Comparison of ENCODE assay signal across 8 mouse cellular contexts in the genomic region with DNA sequence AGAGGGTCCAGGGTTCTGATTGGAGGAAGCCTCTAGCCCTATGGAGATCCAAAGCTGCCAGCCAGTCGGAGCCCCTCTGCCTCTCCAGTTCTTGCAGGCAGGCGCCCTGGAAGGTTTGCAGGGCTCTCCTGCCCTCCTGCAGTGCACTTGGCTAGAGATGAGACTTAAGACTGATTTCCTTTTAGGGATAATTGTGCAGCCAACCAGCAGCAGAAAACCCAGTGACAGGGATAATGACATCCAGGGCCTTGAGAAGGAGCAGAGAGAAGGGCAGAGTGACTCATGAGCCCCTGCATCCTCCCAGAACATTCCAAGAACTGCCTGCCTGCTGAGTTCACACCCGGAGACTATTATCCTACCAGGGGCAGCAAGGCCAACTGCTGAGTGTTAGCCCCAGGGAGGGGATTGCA. TPM values are rescaled to one million over a fixed set of nuclear protein-coding genes. Genes with fewer than 3 reads are reported as not detected.
A peak's percentile ranks its signal among the peaks of the same experiment; 100 is the strongest.
DNase-seq lines count a peak whose midpoint lies in the region; ATAC-seq and TF ChIP-seq lines count a peak whose summit lies in the region.

No protein-coding gene starts in this region.

- no peaks in the 10 kb centered on the region for H3K9me3 ChIP-seq in forebrain, embryonic 16.5 days (ENCODE audit: control insufficient read depth, low read length)
- H3K9me3 ChIP-seq in forebrain, postnatal 0 days (ENCODE audit: low read length), result no peaks in the 10 kb centered on the region
- H3K9me3 ChIP-seq in intestine, postnatal 0 days (ENCODE audit: control insufficient read depth), result no peaks in the 10 kb centered on the region

- H3K36me3 ChIP-seq in forebrain, embryonic 16.5 days (ENCODE audit: control insufficient read depth, insufficient read depth), result no peaks in the 10 kb centered on the region
- H3K36me3 ChIP-seq in forebrain, postnatal 0 days (ENCODE audit: insufficient read depth), result no peaks in the 10 kb centered on the region
- no peaks in the 10 kb centered on the region for H3K36me3 ChIP-seq in intestine, postnatal 0 days (ENCODE audit: control insufficient read depth, insufficient read depth)

- DNase-seq in forebrain, postnatal 0 days, result no peak
- peak; percentile 46 for DNase-seq in ovary, adult 18-20 months (ENCODE audit: low spot score)
- DNase-seq in ovary, postnatal 14 days (ENCODE audit: low spot score), result no peak
- no peak for DNase-seq in urinary bladder, postnatal 4 days (ENCODE audit: low spot score in 2 of 2)
- no peak for DNase-seq in right cerebral cortex, adult 18-20 months
- no peak for DNase-seq in layer of hippocampus, adult 2 months (ENCODE audit: low spot score in 2 of 2)

- no peak for TF ChIP-seq CTCF in forebrain, postnatal 0 days (IDR thresholded peaks at IDR 0.05; ENCODE audit: low read depth)
- no peak for TF ChIP-seq CTCF in intestine, postnatal 0 days (IDR thresholded peaks at IDR 0.05; ENCODE audit: low read depth)
- no peak for TF ChIP-seq CTCF in layer of hippocampus, adult 2 months (conservative IDR thresholded peaks at IDR 0.05)

- H3K4me3 ChIP-seq in forebrain, embryonic 16.5 days (replicated peaks; ENCODE audit: low read length), result no peak overlapping the region
- no peak overlapping the region for H3K4me3 ChIP-seq in forebrain, postnatal 0 days (ENCODE audit: low read depth, low read length)
- H3K4me3 ChIP-seq in intestine, postnatal 0 days (ENCODE audit: low read depth, low read length), result no peak overlapping the region
- no peak overlapping the region for H3K4me3 ChIP-seq in layer of hippocampus, adult 2 months

- no peak for ATAC-seq in forebrain, embryonic 16.5 days
- ATAC-seq in forebrain, postnatal 0 days, result no peak; the same call in 1 of the 2 replicates
- no peak for ATAC-seq in intestine, postnatal 0 days

- H3K9ac ChIP-seq in forebrain, embryonic 16.5 days (replicated peaks; ENCODE audit: low read depth, low read length), result no peak overlapping the region
- no peak overlapping the region for H3K9ac ChIP-seq in forebrain, postnatal 0 days
- H3K9ac ChIP-seq in intestine, postnatal 0 days (ENCODE audit: low read depth, low read length), result no peak overlapping the region

- no peaks in the 10 kb centered on the region for H3K27me3 ChIP-seq in forebrain, embryonic 16.5 days (replicated peaks; ENCODE audit: control insufficient read depth, insufficient read depth, low read length)
- no peaks in the 10 kb centered on the region for H3K27me3 ChIP-seq in forebrain, postnatal 0 days (ENCODE audit: insufficient read depth, low read length)
- H3K27me3 ChIP-seq in intestine, postnatal 0 days (replicated peaks; ENCODE audit: control insufficient read depth, insufficient read depth, low read length), result no peaks in the 10 kb centered on the region

- no peak overlapping the region for H3K4me2 ChIP-seq in forebrain, embryonic 16.5 days (ENCODE audit: low read length)
- no peak overlapping the region for H3K4me2 ChIP-seq in forebrain, postnatal 0 days (ENCODE audit: low read depth)
- H3K4me2 ChIP-seq in intestine, postnatal 0 days (replicated peaks; ENCODE audit: low read depth), result no peak overlapping the region

- 20% methylated on average over 3 of the region's 3 CpGs for WGBS in forebrain, embryonic 16.5 days
- 16% methylated on average over 3 of the region's 3 CpGs for WGBS in forebrain, postnatal 0 days
- WGBS in intestine, postnatal 0 days, result 43% methylated on average over 3 of the region's 3 CpGs

- H3K4me1 ChIP-seq in forebrain, embryonic 16.5 days (replicated peaks; ENCODE audit: control insufficient read depth, insufficient read depth, low read length), result peaks cover 4% of the 10 kb centered on the region; the same call in 1 of the 2 replicates
- no peaks in the 10 kb centered on the region for H3K4me1 ChIP-seq in forebrain, postnatal 0 days (ENCODE audit: insufficient read depth)
- peaks cover 23% of the 10 kb centered on the region for H3K4me1 ChIP-seq in intestine, postnatal 0 days (replicated peaks; ENCODE audit: control insufficient read depth, insufficient read depth, low read length)

- 0 out of 2 replicates have a peak overlapping the region, but pooled peaks have one; percentile 24 for H3K27ac ChIP-seq in forebrain, embryonic 16.5 days (ENCODE audit: low read length)
- H3K27ac ChIP-seq in forebrain, postnatal 0 days (ENCODE audit: low read depth, low read length), result no peak overlapping the region
- H3K27ac ChIP-seq in intestine, postnatal 0 days (ENCODE audit: low read depth, low read length), result peak overlapping the region; percentile 66; the same call in 1 of the 2 replicates
- no peak overlapping the region for H3K27ac ChIP-seq in layer of hippocampus, adult 2 months

RNA-seq across cellular contexts. Expression of a gene that starts 26.5 kb away (rescaled TPM):
- 21.1 and 27.1 TPM in 2 replicates for polyA plus RNA-seq in forebrain, embryonic 16.5 days (2015; fragmentation: Nextera tagmentation; extraction: Ambion mirVana)
- total RNA-seq in forebrain, postnatal 0 days (2014; rRNA removed), result 13.9 and 17.6 TPM in 2 replicates
- polyA plus RNA-seq in forebrain, postnatal 0 days (2015; fragmentation: Nextera tagmentation; extraction: Ambion mirVana), result 12.0 and 19.1 TPM in 2 replicates
- 37.4 and 40.1 TPM in 2 replicates for polyA plus RNA-seq in intestine, postnatal 0 days (2015; fragmentation: Nextera tagmentation; extraction: Ambion mirVana)
- total RNA-seq in layer of hippocampus, adult 2 months (2021), result 10 to 100 TPM; 47.6 to 49.1 TPM

Comparison
In these comparisons a context has a peak if more than half of its experiments do, and no peak if none do; other contexts are left out.
1. H3K27ac ChIP-seq: peak in forebrain, embryonic 16.5 days (single experiment) and intestine, postnatal 0 days (single experiment); none in forebrain, postnatal 0 days (single experiment) and layer of hippocampus, adult 2 months (single experiment).